Mouse (Mus musculus): ENCODE measurements around the gene Alkbh2. TPM values are rescaled to one million over a fixed set of nuclear protein-coding genes. Genes with fewer than 3 reads are reported as not detected.

Gene Alkbh2
- total RNA-seq, 2 experiments from 2014 or later = 6.2 to 6.9 TPM

DNA sequence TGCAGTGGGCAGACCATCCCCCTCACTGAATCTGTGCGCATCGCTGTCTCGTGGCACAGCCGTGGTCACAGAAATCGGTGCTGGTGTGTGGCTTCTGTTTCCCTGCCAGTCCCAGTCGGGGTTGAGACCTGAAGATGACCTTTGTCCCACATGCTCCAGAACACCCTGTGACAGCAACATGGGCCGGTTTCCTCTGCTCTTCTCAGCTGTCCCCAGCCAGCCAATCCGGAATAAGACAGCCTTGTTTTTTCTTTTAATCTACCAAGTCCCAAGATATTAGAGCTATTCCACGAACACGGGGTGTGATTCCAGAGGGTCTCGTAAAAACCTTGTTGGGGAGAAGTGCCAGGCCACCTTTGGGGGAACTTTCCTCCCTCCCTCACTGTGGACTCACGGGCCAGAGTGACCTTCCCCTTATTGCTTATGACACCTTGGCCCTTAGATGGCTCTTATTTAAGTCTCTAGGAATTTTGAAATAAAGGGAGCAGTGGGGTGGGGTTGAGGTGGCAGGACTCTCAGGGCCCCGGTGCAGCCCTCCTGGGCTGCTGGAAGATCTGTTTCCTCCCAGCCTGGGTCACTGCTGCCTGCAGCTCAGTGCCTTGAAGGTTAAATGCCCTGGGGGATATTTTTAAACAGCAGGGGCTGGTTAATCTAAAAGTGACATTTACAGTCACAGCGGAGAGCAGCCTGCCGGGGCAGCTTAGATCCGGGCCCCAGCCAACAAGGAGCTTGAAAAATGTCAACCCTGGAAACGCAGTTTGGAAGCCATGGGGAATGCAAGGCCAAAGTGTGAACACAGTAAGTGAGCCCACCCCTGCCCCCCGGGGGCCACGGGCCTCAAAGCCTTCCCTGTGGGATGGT is 18.2 kb upstream of the Alkbh2 start, which contains the start of gene Acacb:
Gene Acacb, plus strand, starts transcription at position 508 of the 861 bp plus-strand sequence.
- DNase-seq = no peak
- intact Hi-C loops (cut with DNase I) = no loop called here

- peak; percentile 92 for DNase-seq
- intact Hi-C loops (cut with DNase I) = no loop called here
Observed at GRCm38 (mm10) chr5:114139175-114139574, 11.2 kb upstream of the Alkbh2 start.

- intact Hi-C loops (cut with DNase I) = no loop called here
- peak; percentile 28 for DNase-seq
Observed at GRCm38 (mm10) chr5:114138277-114139164, 10.5 kb upstream of the Alkbh2 start.

GRCm38 (mm10) chr5:114137481-114138276 is 9.7 kb upstream of the Alkbh2 start:
- DNase-seq = peak; percentile 34
- intact Hi-C loops (cut with DNase I) = no loop called here

- intact Hi-C loops (cut with DNase I) = no loop called here
- no peak for DNase-seq
Observed at GRCm38 (mm10) chr5:114135516-114135915, 7.5 kb upstream of the Alkbh2 start.

- intact Hi-C loops (cut with DNase I) = no loop called here
- peak; percentile 63 for DNase-seq
Observed at GRCm38 (mm10) chr5:114134091-114134534, 6.1 kb upstream of the Alkbh2 start.

GRCm38 (mm10) chr5:114132841-114133240 is 4.8 kb upstream of the Alkbh2 start:
- no peak for DNase-seq
- intact Hi-C loops (cut with DNase I) = no loop called here

DNA sequence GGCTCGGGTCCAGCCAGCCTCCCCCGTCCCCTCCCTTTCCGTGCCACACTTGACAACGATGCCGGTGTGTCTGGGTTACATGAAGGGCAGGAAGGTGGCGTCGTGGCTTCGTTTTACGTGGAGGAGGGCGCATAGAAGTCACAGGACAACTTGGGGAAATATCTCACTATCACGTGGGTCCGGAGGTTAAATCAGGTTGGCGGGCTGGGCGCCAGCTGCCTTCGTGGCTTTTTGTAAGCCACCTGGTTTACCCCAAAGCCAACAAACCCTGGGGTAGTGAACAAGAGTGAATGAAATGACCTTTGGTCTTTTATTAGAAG is 3.5 kb upstream of the Alkbh2 start:
- DNase-seq = peak; percentile 51
- intact Hi-C loops (cut with DNase I) = no loop called here

GRCm38 (mm10) chr5:114130698-114131520 is 2.9 kb upstream of the Alkbh2 start:
- DNase-seq = peak; percentile 95
- intact Hi-C loops (cut with DNase I) = no loop called here

- intact Hi-C loops (cut with DNase I) = no loop called here
- peak; percentile 82 for DNase-seq
Observed at GRCm38 (mm10) chr5:114130211-114130605, 2.2 kb upstream of the Alkbh2 start, which contains the start of gene Ung. Ung (plus strand) TSS chr5:114130386.

DNA sequence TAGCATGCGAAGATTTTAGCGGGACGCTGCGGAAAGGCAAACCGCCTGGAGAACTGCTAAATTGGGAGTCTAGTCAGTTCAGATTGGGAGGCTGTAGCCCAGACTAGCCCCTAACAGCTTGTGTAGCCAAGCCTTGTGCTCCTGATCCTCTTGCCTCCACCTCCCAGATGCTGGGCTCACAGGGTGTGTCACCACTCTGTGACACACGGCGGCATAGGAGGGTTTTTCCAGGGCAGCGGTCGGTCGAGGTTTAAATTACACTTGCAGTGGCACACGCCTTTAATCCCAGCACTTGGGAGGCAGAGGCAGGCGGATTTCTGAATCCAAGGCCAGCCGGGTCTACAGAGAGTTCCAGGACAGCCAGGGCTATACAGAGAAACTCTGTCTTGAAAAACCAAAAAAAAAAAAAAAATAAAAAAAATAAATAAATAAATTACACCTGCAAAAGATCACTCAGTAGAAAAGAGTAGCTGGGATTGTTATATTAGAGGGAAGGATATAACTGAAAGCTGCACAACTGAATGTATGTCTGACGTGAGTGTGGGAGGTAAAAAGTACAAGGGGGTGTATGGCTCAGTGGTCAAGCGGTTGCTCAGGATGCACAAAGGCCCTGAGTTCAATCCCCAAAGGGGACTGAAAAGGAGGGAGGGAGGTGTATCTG is 1.7 kb upstream of the Alkbh2 start:
- intact Hi-C loops (cut with DNase I) = no loop called here
- DNase-seq = no peak

GRCm38 (mm10) chr5:114126499-114127244 is 1.3 kb downstream of the Alkbh2 start:
- no peak for DNase-seq

GRCm38 (mm10) chr5:114126008-114126407 is 2.0 kb downstream of the Alkbh2 start:
- intact Hi-C loops (cut with DNase I) = no loop called here
- DNase-seq = no peak

More at GRCm38 (mm10) chr5:114126499-114127244, 1.3 kb downstream of the Alkbh2 start:
- intact Hi-C loops (cut with DNase I) = no loop called here

GRCm38 (mm10) chr5:114119806-114120205 is 8.2 kb downstream of the Alkbh2 start:
- DNase-seq = no peak
- intact Hi-C loops (cut with DNase I) = no loop called here

DNA sequence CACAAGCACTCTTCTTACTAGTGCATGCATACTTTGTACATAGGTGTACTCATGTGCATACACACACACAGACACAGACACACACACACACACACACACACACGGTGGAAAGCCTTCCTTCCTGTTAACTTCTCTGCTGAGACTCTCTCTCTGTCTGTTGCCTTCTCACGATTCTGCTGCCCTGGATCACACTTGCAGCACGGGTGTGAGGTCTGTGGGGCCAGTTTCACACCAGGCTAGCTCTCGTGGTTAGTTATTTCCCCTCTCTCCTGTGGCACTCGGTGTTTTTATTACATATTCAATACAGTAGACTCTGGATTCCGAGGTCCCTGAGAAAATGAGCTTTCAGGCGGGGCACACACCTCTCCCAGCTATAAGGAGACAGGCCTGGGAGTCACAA is 11.4 kb downstream of the Alkbh2 start:
- intact Hi-C loops (cut with DNase I) = no loop called here
- no peak for DNase-seq

GRCm38 (mm10) chr5:114115030-114115429 is 13.0 kb downstream of the Alkbh2 start:
- DNase-seq = no peak
- intact Hi-C loops (cut with DNase I) = no loop called here

DNA sequence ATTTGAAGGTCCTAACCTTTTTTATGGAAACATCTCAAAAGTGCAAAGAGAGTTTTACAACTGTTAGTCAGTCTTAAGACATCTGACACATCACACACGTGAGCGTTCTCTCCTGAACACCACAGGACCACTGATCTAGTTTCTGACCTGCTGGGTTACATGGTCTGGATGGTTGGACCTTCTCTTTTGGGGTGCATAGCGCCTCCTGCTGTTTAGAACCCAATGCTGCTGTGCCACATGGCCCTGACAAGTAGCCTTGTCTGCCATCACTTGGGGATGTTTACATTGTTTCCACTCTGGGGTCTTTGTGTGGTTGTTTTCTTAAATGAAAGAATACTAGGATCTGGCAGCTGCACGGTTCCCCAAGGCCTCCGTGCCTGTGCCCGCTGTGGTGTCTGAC is 14.7 kb downstream of the Alkbh2 start:
- intact Hi-C loops (cut with DNase I) = no loop called here

GRCm38 (mm10) chr5:114106391-114106935 is 21.6 kb downstream of the Alkbh2 start:
- intact Hi-C loops (cut with DNase I) = no loop called here
- no peak for DNase-seq

More for the DNA sequence above, 14.7 kb downstream of the Alkbh2 start:
- no peak for DNase-seq
